Mouse (Mus musculus): Measurements from ENCODE around the gene Pdzd7. TPM values are rescaled to one million over a fixed set of nuclear protein-coding genes. Genes with fewer than 3 reads are reported as not detected.
A peak's percentile ranks its signal among the peaks of the same experiment; 100 is the strongest.

The Pdzd7 gene
- polyA plus RNA-seq, 1 experiment from 2014 or later: not detected

DNA sequence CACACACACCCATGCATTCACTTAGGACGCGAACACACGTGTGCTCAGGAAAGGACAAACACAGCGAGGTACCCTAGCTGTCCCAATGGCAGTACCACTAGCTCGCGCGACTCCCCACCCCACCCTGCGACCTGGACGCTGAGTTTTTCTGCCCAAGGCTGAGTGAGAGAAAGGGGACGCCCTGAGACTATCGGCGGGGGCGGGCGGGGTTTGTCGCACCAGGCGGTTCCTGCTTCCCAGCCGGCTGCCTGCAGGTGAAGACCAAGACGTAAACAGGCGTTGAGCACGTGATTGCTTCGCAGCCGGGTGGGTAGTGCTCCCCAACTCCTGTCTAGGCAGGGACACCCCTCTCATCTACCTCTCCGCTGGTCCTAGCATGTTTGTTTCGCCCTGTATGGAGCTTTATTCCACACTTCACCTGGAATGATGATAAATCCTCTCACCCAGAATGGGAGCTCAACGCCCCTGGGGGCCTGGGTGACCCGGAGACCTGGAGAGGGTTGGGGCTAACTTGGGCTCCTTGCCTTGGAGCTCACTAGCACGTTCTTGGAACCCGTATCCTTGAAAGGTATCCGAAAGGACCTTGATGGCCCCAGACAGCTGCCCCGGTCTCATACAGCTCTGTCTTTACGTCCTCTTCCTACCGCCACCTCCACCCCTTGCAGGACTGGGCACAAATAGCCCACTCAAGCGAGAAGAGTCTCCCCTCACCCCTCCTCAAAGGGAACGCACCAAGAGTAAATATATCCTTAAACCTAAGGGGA is 29.8 kb downstream of the Pdzd7 start:
- Histone ChIP-seq H3K9ac (peak overlapping the region; percentile 70), H3K4me1 (peaks cover 76% of the 10 kb centered on the region)
- peak; percentile 62 for ATAC-seq

DNA sequence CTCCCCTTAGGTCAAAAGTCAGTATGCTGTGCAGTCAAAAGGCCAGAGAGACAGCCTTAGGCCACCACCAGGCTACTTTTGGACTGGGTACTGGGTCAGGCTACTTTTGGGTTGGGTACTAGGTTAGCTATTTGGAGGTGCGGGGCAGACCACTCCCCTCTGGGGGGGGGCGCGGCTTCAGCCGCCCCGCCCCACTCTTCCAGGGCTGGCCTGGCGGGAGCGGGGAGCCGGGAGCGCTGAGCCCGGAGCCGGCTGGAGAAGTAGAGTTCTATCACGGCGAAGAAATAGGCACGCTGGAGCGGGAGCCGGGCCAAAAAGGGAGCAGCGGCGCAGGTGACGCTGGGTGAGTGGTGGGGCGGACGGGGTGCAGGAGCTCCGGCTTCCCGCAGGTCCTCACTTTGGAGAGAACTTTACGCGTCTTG is 30.5 kb downstream of the Pdzd7 start:
- H3K36me3 ChIP-seq: peaks cover 26% of the 10 kb centered on the region
- peaks cover 3% of the 10 kb centered on the region; the same call in 1 of the 2 replicates for H3K27me3 ChIP-seq (replicated peaks)
- peak overlapping the region; percentile 66 for H3K4me3 ChIP-seq
- peak overlapping the region; percentile 70 for H3K9ac ChIP-seq
- peak; percentile 10 for ATAC-seq
- H3K9me3 ChIP-seq (replicated peaks): no peaks in the 10 kb centered on the region
- H3K4me1 ChIP-seq: peaks cover 69% of the 10 kb centered on the region
- H3K27ac ChIP-seq: peak overlapping the region; percentile 79
- peak overlapping the region; percentile 93 for H3K4me2 ChIP-seq
- WGBS (ENCODE audit: insufficient replicate concordance): 3% methylated on average over 25 of the region's 25 CpGs

More for the DNA sequence above, 29.8 kb downstream of the Pdzd7 start:
- Histone ChIP-seq H3K27ac (peak overlapping the region; percentile 79), H3K36me3 (peaks cover 19% of the 10 kb centered on the region), H3K4me2 (peak overlapping the region; percentile 93), H3K27me3 (replicated peaks) (peaks cover 3% of the 10 kb centered on the region; the same call in 1 of the 2 replicates), H3K9me3 (replicated peaks) (no peaks in the 10 kb centered on the region), H3K4me3 (peak overlapping the region; percentile 66)
- WGBS (ENCODE audit: insufficient replicate concordance): under 1% methylated on average over 34 of the region's 34 CpGs

DNA sequence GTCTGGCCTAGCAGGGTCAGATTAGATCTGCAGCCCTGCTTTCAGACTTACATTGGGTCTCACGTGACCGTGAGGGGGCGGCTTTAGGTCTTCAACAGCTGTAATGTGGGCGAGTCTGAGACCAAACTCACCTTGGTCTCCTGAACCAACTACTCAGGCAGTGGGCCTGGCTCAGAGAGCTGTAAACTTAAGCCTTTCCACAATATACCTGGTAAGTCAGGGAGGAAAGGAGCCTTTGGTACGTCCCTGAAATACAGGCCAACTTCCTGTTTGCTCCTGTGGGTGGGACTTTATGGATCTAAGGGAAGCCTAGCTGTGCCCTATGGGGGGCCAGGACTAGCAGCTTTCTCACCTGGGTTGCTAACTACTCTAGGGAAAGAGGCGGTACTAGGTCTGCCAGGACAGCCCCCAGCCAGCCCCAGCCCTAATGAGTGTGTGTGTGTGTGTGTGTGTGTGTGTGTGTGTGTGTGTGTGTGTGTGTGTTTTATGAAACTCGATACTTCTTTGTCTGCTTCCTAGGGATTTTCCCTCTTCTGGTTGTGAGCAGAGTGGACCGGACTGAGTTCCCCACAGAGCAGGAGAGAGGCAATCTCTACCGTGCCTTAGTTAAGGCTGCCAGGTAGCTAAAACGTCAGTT is 31.1 kb downstream of the Pdzd7 start, which contains the start of gene Lzts2:
Gene Lzts2, plus strand, starts transcription at position 80 of the 637 bp plus-strand sequence.
- peak; percentile 11 for ATAC-seq
- 8% methylated on average over 10 of the region's 10 CpGs for WGBS (ENCODE audit: insufficient replicate concordance)
- peak within 1 kb of the TSS; percentile 70 for H3K9ac ChIP-seq
- H3K4me1 ChIP-seq: peaks cover 64% of the 10 kb centered on the region
- peaks cover 31% of the 10 kb centered on the region for H3K36me3 ChIP-seq
- peaks cover 3% of the 10 kb centered on the region; the same call in 1 of the 2 replicates for H3K27me3 ChIP-seq (replicated peaks)
- peak within 1 kb of the TSS; percentile 66 for H3K4me3 ChIP-seq
- H3K9me3 ChIP-seq (replicated peaks): no peaks in the 10 kb centered on the region
- peak within 1 kb of the TSS; percentile 79 for H3K27ac ChIP-seq
- H3K4me2 ChIP-seq: peak within 1 kb of the TSS; percentile 93

DNA sequence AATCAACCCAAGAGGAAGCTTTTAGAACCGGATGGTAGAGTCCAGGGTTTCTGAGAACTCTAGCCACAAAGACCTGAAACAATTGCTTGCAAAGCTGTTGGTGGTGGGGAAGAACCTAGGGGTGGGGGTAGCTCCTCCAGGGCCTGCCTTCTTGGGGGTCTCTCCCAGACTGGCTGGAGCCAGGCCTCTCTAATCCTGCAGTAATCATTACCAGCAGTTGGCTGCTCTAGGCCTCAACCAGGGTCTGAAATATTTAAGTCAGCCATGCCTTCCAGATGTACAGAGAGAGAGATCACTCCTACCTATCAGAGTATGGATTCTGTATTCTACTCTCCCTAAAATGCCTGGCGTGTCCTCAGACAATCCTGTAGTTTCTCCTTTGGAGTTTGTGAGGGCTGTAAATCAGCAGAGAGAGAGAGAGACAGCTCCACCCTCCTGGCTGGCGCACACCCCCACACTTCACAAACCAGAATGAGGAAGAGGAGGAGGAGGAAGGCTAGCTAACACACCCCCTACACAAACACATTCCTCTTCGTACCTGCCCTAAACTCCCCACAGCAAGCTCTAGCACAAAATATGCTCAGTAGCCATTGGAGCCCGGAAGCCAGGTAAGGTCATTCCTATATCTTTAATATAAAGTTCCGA is 31.8 kb downstream of the Pdzd7 start:
- H3K9me3 ChIP-seq (replicated peaks): no peaks in the 10 kb centered on the region
- peaks cover 37% of the 10 kb centered on the region for H3K36me3 ChIP-seq
- H3K27me3 ChIP-seq (replicated peaks): peaks cover 3% of the 10 kb centered on the region; the same call in 1 of the 2 replicates
- WGBS (ENCODE audit: insufficient replicate concordance): 41% methylated on average over 6 of the region's 6 CpGs
- peaks cover 62% of the 10 kb centered on the region for H3K4me1 ChIP-seq
- ATAC-seq: no peak
- H3K4me2 ChIP-seq: peak overlapping the region; percentile 93; the same call in 1 of the 2 replicates
- no peak overlapping the region for H3K9ac ChIP-seq
- no peak overlapping the region for H3K4me3 ChIP-seq
- peak overlapping the region; percentile 79 for H3K27ac ChIP-seq

DNA sequence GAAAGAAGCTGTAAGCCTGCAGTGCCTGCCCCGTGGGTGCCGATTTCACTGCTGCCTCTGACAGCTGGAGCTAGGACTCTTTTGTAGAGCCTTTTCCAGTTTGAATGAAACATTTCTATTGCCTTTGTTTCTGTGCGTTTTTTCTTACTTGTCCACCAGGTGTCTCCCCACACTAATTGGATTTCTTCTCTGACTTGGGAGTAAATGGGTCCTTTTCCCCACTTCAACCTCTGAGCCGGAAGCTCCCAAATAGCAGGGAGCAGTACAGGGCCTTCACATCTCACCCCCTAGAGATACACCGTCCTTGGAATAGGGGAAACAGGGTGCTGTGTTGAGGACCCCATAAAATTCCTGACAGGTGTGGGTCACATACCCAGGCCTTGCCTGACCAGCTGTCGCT is 32.9 kb downstream of the Pdzd7 start:
- H3K9me3 ChIP-seq (replicated peaks): no peaks in the 10 kb centered on the region
- H3K27ac ChIP-seq: no peak overlapping the region
- peaks cover 3% of the 10 kb centered on the region; the same call in 1 of the 2 replicates for H3K27me3 ChIP-seq (replicated peaks)
- no peak overlapping the region for H3K4me3 ChIP-seq
- H3K4me1 ChIP-seq: peaks cover 62% of the 10 kb centered on the region
- 58% methylated on average over 6 of the region's 6 CpGs for WGBS (ENCODE audit: insufficient replicate concordance)
- ATAC-seq: no peak
- no peak overlapping the region for H3K4me2 ChIP-seq
- peaks cover 48% of the 10 kb centered on the region for H3K36me3 ChIP-seq
- H3K9ac ChIP-seq: no peak overlapping the region

DNA sequence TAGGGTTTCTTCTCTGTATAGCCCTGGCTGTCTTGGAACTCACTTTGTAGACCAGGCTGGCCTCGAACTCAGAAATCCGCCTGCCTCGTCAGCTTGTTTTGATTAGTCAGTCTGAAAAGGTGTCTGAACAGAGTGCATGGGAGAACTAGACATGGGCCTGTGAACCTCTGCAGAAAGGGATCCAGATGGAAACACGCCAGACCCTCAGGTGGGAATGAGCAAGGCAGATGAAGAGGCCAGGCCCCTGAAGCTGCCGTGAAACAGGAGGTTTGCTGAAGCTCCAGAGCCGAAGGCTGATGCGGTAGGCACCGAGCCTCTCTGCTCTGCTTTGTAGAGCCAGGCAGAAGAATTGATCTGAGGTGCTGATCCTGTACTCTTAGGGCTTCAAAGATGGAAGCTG is 33.3 kb downstream of the Pdzd7 start:
- Histone ChIP-seq H3K9me3 (replicated peaks) (no peaks in the 10 kb centered on the region), H3K4me2 (no peak overlapping the region), H3K36me3 (peaks cover 48% of the 10 kb centered on the region), H3K4me3 (no peak overlapping the region), H3K9ac (no peak overlapping the region), H3K27ac (no peak overlapping the region), H3K4me1 (peaks cover 62% of the 10 kb centered on the region), H3K27me3 (replicated peaks) (peaks cover 1% of the 10 kb centered on the region; the same call in 1 of the 2 replicates)
- ATAC-seq: no peak
- 82% methylated on average over 8 of the region's 8 CpGs for WGBS (ENCODE audit: insufficient replicate concordance)

DNA sequence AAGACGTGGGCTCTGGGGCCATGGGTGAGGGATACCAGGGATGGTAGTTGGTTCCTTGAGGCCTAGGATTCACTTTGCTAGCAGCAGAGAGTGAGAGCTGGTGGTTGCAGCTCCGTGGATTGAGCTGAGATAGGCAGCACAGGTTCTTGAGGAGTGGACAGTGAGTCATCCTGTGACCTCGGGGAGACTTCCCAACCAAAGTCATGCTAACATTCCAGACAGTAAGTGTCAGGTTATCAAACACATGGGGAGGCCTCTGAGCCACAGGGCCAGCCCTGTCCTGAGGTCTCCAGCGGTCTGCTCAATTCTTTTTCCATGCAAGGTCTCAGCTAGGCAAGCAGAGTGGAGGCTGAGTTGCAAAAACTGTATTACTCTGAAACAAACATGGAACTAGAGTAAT is 34.9 kb downstream of the Pdzd7 start:
- Histone ChIP-seq H3K4me3 (no peak overlapping the region), H3K9me3 (replicated peaks) (no peaks in the 10 kb centered on the region), H3K36me3 (peaks cover 48% of the 10 kb centered on the region), H3K4me1 (peaks cover 54% of the 10 kb centered on the region), H3K27me3 (replicated peaks) (no peaks in the 10 kb centered on the region), H3K27ac (no peak overlapping the region), H3K9ac (no peak overlapping the region), H3K4me2 (no peak overlapping the region)
- WGBS (ENCODE audit: insufficient replicate concordance): 70% methylated on average over 4 of the region's 4 CpGs
- no peak for ATAC-seq

DNA sequence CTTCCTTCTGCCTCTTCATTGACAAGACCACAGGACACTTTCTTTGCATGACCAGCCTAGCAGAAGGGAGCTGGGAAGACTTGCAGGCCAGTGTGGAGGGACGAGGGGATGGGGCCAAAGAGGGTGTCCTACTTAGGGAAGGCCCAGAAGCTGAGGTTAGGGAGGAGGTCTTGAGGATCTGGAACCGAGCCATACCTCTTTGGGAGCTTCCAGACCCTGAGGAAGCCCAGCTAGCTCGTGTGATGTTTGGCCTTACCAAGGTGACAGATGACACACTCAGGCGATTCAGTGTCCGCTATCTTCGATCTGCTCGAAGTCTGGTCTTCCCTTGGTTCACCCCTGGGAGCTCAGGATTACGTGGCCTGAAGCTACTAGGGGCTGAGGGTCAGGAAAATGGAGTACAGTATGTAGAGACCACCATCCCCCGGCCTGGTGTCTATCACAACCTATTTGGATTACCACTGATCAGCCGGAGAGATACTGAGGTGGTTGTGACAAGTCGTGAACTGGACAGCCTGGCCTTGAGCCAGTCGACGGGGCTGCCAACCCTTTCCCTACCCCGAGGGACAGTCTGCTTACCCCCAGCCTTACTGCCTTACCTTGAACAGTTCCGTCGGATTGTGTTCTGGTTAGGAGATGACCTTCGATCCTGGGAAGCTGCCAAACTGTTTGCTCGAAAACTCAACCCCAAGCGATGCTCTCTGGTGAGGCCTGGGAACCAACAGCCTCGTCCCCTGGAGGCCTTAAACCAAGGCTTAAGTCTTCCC is 37.9 kb downstream of the Pdzd7 start:
- ATAC-seq: no peak
- peaks cover 73% of the 10 kb centered on the region for H3K36me3 ChIP-seq
- WGBS (ENCODE audit: insufficient replicate concordance): 74% methylated on average over 20 of the region's 20 CpGs

DNA sequence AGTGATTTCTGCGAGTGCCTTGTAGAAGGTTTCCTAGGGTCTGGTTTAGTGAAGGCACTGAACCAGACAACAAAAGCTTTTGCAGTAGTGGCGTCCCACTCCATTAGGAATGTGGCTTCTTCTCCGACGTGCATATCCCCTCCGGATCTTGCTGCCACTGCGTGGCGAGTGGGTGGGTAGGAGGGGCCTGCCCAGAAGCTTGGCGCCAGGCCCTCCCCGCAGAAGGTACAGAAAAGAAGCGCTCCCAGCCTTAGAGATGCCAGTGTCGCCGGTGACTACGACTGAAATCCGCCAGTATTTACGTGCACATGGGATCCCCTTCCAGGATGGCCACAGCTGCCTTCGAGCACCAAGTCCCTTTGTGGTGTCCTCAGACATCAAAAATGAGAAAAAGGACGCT is 38.5 kb downstream of the Pdzd7 start:
- 26% methylated on average over 17 of the region's 17 CpGs for WGBS (ENCODE audit: insufficient replicate concordance)
- H3K9ac ChIP-seq: peak overlapping the region; percentile 85

More for the DNA sequence above, 37.9 kb downstream of the Pdzd7 start:
- H3K27me3 ChIP-seq (replicated peaks): no peaks in the 10 kb centered on the region
- H3K27ac ChIP-seq: peak overlapping the region; percentile 81; the same call in 1 of the 2 replicates
- peaks cover 35% of the 10 kb centered on the region for H3K4me1 ChIP-seq
- H3K9me3 ChIP-seq (replicated peaks): no peaks in the 10 kb centered on the region
- H3K4me3 ChIP-seq: peak overlapping the region; percentile 96
- H3K9ac ChIP-seq: peak overlapping the region; percentile 85
- peak overlapping the region; percentile 91 for H3K4me2 ChIP-seq

DNA sequence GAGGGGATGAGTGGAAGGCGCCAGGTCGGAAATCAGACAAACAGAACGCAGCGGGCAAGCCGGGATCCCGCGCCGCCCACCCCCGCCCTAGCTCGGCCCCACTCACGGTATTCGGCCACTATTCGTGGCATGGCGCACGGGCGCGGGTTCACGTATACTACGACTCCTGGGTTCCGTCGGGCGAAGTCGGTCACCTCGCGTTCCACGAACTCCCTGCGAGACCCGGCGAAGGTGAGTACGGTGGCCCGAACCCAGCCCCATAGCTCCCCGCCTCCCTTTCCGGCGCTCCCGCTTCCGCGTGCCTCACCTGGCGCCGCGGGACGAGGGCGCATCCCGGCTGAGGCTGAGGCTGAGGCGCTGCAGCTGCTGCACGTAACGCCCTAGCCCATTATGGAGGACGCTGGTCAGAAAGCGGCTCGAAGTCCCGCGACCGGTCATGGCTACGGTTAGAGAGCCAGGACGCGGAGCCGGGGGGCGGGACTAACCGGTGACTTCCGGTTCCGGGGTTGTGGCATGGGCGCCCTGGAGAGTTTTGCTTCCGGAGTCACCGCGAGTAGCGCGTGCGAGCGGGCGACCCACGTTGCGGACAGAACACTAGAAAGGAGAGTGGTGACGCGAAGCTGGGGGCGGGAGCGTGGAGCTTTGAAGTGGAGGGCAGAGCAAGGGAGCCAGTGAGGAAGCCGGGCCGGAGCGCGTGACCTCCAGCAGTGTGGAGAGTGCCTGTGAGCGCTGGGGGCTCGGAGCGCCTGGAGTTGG is 39.4 kb downstream of the Pdzd7 start, which contains the start of gene Mrpl43:
Gene Mrpl43, minus strand, starts transcription at position 486 of the 756 bp plus-strand sequence.
- under 1% methylated on average over 82 of the region's 82 CpGs for WGBS (ENCODE audit: insufficient replicate concordance)
- Histone ChIP-seq H3K27ac (peak within 1 kb of the TSS; percentile 81), H3K4me3 (peak within 1 kb of the TSS; percentile 96), H3K36me3 (peaks cover 72% of the 10 kb centered on the region), H3K4me2 (peak within 1 kb of the TSS; percentile 91), H3K9ac (peak within 1 kb of the TSS; percentile 85), H3K9me3 (replicated peaks) (no peaks in the 10 kb centered on the region), H3K4me1 (peaks cover 35% of the 10 kb centered on the region), H3K27me3 (replicated peaks) (no peaks in the 10 kb centered on the region)
- ATAC-seq: peak; percentile 85

More for the DNA sequence above, 38.5 kb downstream of the Pdzd7 start:
- ATAC-seq: no peak
- H3K27ac ChIP-seq: peak overlapping the region; percentile 81; the same call in 1 of the 2 replicates
- H3K9me3 ChIP-seq (replicated peaks): no peaks in the 10 kb centered on the region
- peaks cover 35% of the 10 kb centered on the region for H3K4me1 ChIP-seq
- H3K4me3 ChIP-seq: peak overlapping the region; percentile 96
- H3K36me3 ChIP-seq: peaks cover 73% of the 10 kb centered on the region
- no peaks in the 10 kb centered on the region for H3K27me3 ChIP-seq (replicated peaks)
- H3K4me2 ChIP-seq: peak overlapping the region; percentile 91
